Mouse (Mus musculus) telencephalon, adult 2 months (tissue): ENCODE data around the gene Gm17364.
"Not testable (repeated sequence)": the region's sequence is repeated elsewhere in the genome, so short reads cannot be mapped to it uniquely, and the experiment has no call there.

Source experiments
- DNase-seq: peaks from one replicate; pipeline ENCODE4 v3.0.0-alpha.2; 2011; ENCODE audit warnings: low read depth, low spot score

The Gm17364 gene

GRCm38 (mm10) chr13:41273927-41274650 lies at the start of gene Gm17364:
TSS of gene Gm17364 (minus strand) at chr13:41273977.
- no peak for DNase-seq

- no peak for DNase-seq
Measured at GRCm38 (mm10) chr13:41321433-41321832, 47.7 kb upstream of the Gm17364 start.

- no peak for DNase-seq
Measured at GRCm38 (mm10) chr13:41320749-41321148, 47.0 kb upstream of the Gm17364 start.

- peak; percentile 31 for DNase-seq
Measured at GRCm38 (mm10) chr13:41302716-41303115, 28.9 kb upstream of the Gm17364 start.

- DNase-seq, result no peak
Measured at GRCm38 (mm10) chr13:41300037-41300436, 26.3 kb upstream of the Gm17364 start.

GRCm38 (mm10) chr13:41298996-41299395 lies 25.2 kb upstream of the Gm17364 start:
- DNase-seq, result no peak

GRCm38 (mm10) chr13:41298533-41298932 lies 24.8 kb upstream of the Gm17364 start:
- no peak for DNase-seq

GRCm38 (mm10) chr13:41296396-41296795 lies 22.6 kb upstream of the Gm17364 start:
- no peak for DNase-seq

GRCm38 (mm10) chr13:41295886-41296285 lies 22.1 kb upstream of the Gm17364 start:
- DNase-seq, result no peak

GRCm38 (mm10) chr13:41293595-41293994 lies 19.8 kb upstream of the Gm17364 start:
- DNase-seq, result no peak

GRCm38 (mm10) chr13:41291466-41291974 lies 17.7 kb upstream of the Gm17364 start:
- no peak for DNase-seq

GRCm38 (mm10) chr13:41286285-41286684 lies 12.5 kb upstream of the Gm17364 start:
- no peak for DNase-seq

- DNase-seq, result no peak
Measured at GRCm38 (mm10) chr13:41285448-41285847, 11.7 kb upstream of the Gm17364 start.

- peak; percentile 59 for DNase-seq
Measured at GRCm38 (mm10) chr13:41283256-41283655, 9.5 kb upstream of the Gm17364 start.

GRCm38 (mm10) chr13:41280696-41281095 lies 6.9 kb upstream of the Gm17364 start:
- no peak for DNase-seq

- peak; percentile 58 for DNase-seq
Measured at GRCm38 (mm10) chr13:41267827-41268408, 5.9 kb downstream of the Gm17364 start.

- DNase-seq, result no peak
Measured at GRCm38 (mm10) chr13:41263304-41264006, 10.3 kb downstream of the Gm17364 start.

- not testable (repeated sequence) for DNase-seq
Measured at GRCm38 (mm10) chr13:41261617-41262016, 12.2 kb downstream of the Gm17364 start.

- no peak for DNase-seq
Measured at GRCm38 (mm10) chr13:41257851-41258250, 15.9 kb downstream of the Gm17364 start.

GRCm38 (mm10) chr13:41256962-41257361 lies 16.8 kb downstream of the Gm17364 start:
- no peak for DNase-seq

GRCm38 (mm10) chr13:41256126-41256525 lies 17.7 kb downstream of the Gm17364 start:
- DNase-seq, result no peak

- DNase-seq, result no peak
Measured at GRCm38 (mm10) chr13:41252736-41253135, 21.0 kb downstream of the Gm17364 start.
